Mouse (Mus musculus) thymus, postnatal 14 days (tissue): ENCODE data around the gene Cpe.
A peak's percentile ranks its signal among the peaks of the same experiment; 100 is the strongest.

ENCODE experiments used
- DNase-seq: peaks from one replicate; pipeline ENCODE4 v3.0.0; 2021

The Cpe gene

DNA sequence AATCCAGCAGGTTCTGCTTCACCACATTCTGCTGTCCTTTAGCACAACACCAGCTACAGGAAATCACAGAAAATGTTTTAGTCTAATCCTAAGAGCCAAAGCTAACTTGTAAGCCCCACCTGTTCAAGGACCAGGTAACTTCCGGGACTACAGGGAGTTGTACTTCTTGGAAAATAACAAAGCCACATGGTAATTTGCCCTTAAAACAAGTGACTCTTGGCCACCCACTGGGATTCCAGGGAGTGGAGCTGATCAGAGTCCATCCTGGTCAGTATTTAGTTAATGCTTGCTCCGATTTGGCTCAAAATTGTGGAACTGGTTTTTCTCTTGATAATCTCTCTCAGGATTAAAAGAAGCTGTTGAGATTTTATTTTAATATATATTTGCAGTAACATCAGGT is 61.1 kb downstream of the Cpe start:
- DNase-seq = no peak

- no peak for DNase-seq
Observed at GRCm38 (mm10) chr8:64629034-64629760, 63.7 kb downstream of the Cpe start.

- no peak for DNase-seq
Observed at GRCm38 (mm10) chr8:64628039-64628438, 64.8 kb downstream of the Cpe start.

DNA sequence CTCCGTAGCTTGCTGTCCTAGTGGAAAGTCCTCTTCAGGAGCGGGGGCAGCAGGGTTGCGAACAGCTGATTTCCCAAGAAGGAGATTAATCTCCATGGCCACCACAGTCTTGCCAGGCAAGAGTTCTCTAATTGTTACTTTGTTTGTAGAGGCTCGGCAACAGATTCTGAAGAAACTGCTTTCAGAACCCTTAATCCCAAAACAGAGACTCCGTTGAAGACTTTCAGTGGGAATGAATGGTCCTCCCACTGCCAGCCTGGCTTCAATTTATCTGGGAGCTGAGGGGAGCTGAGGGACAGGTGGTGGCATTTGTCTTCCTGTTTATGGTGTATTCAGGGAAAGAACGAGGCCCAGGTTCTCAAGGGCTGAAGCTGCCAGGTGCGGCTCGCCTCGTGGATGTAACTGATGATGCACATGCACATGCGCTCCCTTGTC is 68.2 kb downstream of the Cpe start:
- DNase-seq = no peak

DNA sequence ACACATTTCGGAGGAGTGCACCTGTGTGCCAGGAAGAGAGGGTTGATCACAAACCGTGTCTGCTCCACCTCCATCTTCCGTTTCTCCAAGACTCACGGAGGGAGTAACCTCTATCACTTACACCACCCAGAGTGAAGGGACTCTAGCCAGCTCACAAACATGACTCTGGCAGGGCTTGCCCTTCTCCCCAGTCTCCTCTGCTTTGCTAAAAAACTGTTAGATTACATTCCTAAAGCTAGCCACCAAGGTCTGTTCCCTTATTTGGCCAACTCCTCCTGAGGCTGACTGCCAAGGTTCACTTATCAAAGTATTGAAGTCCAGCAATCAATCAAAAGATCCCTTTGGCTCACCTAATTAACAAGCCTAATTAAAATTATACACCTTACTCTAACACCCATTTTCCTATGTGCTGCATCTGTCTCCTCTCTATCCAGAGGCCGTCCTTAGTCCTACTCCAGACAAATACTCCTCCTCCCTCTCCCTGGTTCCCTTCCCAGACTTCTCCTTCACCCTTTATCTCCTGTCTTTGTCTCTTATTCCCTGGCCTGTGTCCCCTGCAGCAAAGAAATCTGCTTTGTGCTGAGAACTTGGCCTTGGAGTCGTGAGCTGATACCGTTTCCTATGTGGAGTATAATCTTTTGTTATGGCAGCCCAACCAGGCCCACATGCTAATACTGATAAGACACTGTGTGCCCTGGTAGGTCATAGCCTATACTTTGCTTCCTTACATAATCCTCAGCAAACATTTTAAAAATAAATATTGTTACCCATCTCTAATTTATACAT is 72.3 kb downstream of the Cpe start:
- no peak for DNase-seq

DNA sequence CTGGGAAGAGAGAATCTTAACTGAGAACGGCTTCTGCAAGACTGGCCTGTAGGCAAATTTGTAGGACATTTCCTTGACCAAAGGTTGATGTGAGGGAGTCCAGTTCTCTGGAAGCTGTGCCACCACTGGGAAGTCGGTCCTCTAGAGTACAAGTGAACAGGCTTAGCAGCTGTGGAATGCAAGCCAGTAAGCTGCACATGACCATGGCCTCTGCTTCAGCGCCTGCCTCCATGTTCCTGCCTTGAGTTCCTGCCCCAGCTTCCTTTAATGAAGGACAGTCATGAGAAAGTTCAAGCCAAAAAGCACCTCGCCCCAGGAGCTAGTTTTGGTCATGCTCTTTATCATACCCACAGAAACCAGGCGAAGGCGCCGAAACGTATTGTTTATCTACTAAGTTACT is 73.2 kb downstream of the Cpe start:
- no peak for DNase-seq

GRCm38 (mm10) chr8:64618618-64619017 is 74.2 kb downstream of the Cpe start:
- DNase-seq = peak; percentile 48

DNA sequence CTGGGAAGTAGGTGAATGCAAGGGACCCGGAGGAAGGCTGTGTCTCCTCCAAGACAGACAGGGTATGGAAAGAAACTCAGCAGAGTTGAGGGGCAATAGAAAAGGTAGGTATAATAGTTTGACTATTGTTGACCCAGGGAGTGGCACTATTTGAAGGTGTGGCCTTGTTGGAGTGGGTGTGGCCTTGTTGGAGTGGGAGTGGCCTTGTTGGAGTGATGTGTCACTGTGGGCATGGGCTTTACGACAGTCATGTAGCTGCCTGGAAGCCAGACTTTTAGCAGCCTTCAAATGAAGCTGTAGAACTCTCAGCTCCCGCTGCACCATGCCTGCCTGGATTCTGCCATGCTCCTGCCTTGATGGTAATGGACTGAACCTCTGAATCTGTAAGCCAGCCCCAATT is 76.3 kb downstream of the Cpe start:
- DNase-seq = no peak

- no peak for DNase-seq
Observed at GRCm38 (mm10) chr8:64615459-64615858, 77.4 kb downstream of the Cpe start.

DNA sequence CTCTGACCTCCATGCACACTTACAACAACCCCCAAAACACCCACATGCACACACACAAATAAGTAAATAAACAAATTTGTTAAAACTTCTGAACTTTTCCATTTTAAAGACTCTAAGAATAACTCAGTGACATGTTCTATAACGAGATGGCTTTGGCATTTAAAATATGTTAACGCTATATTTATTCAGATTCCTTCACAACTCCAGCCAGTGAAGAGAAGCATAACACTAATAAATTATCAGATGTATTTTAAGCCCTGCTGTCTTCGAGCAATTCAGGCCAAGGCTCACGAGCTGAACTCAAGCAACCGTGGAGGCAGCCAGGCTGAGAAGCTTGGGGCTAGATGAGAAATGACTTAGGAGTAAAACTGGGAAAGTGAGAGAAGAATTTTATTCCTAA is 79.2 kb downstream of the Cpe start:
- DNase-seq = no peak

- DNase-seq = no peak
Observed at GRCm38 (mm10) chr8:64611210-64611974, 81.5 kb downstream of the Cpe start.

- no peak for DNase-seq
Observed at GRCm38 (mm10) chr8:64608931-64609330, 83.9 kb downstream of the Cpe start.

DNA sequence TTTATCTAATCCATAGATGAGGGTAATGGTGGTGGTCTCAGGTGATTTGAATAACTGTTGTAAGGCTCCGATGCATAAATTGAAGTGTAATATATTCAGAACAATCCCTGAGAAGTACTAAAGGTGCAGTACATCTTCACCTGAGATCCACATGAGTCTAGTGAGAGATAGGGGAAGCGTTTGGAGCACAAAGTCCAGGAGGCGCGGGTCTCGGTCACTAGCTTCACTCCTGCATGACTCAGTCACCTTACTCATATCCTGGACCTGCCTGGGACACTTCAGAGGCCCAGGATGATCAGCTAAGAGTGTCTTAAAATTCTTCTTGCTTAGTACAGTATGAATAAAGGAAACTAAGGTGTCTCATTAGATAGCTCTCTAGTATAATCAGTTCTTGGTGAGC is 86.8 kb downstream of the Cpe start:
- DNase-seq = no peak

DNA sequence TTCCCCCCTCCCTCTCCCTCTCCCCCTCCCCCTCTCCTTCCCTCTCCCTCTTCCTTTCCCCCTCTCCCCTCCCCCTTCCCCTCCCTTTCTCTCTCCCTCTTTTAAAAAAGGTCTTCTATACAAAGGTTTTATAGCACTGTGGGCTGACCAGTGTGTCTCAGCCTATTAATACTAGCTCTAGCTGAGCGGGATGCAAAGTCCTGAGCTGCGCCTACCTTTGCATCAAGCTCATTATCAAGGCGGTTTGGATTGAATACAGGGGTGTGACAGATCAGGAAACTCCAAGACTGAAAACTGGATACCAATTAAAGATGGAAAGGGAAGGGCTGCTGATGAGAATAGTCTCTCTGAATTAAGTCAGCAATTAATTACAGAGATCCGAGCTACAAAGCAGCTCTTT is 94.6 kb downstream of the Cpe start:
- no peak for DNase-seq

DNA sequence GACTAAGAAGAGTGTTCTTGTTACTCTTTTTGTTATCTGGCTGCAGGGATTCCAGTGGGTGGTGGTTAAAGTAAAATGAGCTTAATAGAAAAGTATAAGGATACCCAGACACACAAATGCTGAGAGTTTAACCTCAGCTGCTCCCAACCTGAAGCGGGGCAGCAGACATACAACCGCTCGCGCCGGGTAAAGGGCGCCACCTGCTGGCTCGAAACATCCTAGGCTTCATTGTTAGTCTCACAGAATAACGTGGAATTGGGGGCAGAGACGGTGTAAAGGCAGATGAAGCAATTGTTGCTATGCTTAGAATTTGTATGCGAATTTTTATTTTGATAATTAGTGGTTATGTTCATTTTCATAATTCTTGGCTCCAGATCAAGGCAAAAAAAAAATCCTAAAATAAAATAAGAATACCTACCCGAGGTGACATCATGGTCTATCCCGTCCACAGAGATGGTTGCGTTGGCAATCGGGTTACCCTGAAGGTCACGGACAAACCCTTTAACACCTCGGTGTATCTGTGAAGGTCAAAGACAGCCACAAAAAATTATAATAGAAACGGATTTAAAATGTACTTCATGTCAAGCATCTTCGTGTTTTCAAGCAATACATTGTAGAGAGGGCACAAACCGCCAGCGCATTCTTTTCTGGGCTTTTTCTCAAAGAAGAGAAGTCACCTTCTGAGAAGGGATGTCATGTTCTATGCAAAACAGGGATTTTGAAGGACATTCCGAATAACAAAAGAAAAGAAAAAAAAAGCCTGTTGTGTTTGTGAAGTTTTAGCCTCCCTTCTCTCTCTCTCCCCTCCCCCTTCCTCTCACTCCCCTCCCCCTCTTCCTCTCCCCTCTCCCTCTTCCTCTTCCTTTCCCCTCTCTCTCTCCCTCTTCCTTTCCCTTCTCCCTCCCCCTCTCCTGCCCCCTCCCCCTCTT is 95.5 kb downstream of the Cpe start:
- peak; percentile 62 for DNase-seq

GRCm38 (mm10) chr8:64596396-64596795 is 96.5 kb downstream of the Cpe start:
- DNase-seq = no peak

- no peak for DNase-seq
Observed at GRCm38 (mm10) chr8:64590456-64590855, 102.4 kb downstream of the Cpe start.

DNA sequence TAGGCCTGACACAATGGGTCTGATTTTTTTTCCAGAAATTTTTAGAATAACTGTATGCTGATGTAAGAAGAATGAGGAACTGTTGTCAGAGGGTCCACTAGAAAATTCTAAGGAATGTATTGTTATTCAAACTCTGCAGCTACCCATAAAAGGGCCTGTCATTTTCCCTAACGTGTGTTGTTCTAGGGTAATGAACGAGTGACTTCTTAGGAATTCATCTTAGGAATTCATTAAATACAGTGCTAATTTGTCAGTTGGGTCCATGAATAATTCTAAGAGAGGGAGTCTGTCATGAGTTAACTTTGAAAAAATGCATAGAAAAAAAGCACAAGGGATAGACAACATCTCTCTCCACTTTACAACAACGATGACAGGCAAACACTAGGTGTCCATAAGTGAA is 110.0 kb downstream of the Cpe start:
- no peak for DNase-seq

DNA sequence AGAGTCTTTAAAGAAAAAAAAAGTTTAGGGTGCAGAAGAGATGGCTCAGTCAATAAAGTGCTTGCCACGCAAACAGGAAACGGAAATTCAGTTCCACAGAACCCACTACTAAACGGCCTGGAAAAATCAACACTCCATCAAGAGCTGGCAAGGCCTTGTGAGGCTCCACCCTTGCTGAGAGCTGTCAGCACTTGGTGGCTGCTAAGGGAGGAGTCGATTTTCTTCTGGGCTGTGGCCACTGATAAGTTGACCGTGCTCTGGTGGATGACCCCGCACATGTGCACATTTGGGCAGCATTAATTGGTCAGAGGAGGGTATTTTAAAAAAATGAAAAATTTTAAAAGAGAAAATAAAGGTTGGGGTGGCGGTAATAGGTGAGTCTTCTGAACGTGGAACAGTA is 114.6 kb downstream of the Cpe start:
- DNase-seq = no peak

- DNase-seq = no peak
Observed at GRCm38 (mm10) chr8:64575001-64575400, 117.9 kb downstream of the Cpe start.

GRCm38 (mm10) chr8:64548054-64548850 is 144.6 kb downstream of the Cpe start:
- no peak for DNase-seq

- DNase-seq = no peak
Observed at GRCm38 (mm10) chr8:64543441-64543840, 149.4 kb downstream of the Cpe start.
